Mouse (Mus musculus): ENCODE measurements around the gene Lsp1.

Gene Lsp1

GRCm38 (mm10) chr7:142538766-142539165 lies 78.2 kb downstream of the Lsp1 start:
- DNase-seq (ENCODE audit: low spot score in 2 of 2): no peak

DNA sequence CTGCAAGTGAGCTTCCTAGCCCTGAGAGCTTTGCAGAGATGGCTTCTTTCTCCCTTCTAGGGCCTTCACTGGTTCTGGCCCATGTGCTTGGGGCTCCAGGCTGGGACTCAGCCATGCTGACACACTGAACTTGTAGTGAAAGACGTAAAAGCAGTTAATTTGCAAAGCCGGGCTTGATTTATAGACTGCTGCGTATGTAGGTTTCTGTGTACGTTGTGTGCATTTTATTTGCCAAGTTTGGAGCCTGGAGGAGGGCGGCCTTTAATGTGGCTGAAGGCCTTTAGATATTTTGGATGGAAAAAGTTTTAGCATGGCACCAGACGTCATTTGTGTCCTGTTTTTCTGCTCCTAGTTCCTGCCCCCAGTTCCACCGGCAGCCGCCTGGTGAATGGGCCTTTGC lies 79.2 kb downstream of the Lsp1 start:
- no peak for DNase-seq (ENCODE audit: low spot score in 2 of 2)

DNA sequence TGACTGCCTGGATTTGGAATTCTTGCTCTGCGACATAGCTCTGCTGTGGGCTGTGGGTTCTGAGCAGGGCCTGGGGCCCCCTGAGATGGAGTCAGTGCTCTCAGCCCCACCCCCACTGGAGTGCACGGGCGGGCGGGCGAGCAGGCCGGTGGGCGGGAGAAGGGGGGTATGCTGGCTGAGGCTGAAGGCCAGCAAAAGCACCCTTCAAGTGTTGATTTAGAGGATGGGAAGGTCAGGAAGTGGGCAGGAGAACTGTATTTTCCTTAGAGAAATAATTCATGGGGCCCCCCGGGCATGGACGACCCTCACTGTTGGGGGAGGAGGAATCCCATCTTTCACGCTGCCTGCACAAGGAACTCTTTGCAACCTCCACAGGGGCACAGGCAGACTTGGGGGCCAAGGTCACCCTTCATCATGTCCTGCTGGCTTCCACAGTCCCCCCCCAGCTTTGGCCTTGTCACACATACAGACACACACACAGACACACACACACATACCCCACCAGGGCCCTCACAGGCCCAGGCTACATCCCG lies 82.2 kb downstream of the Lsp1 start:
- no peak for DNase-seq (ENCODE audit: low spot score in 2 of 2)
